Mouse (Mus musculus) cerebellum, adult 18-20 months (tissue): ENCODE measurements around the gene Oaz1.
A peak's percentile ranks its signal among the peaks of the same experiment; 100 is the strongest.
"Not testable (repeated sequence)": the region's sequence is repeated elsewhere in the genome, so short reads cannot be mapped to it uniquely, and the experiment has no call there.

Source experiments
- DNase-seq, 2 experiments: peaks; one replicate each; pipeline ENCODE4 v3.0.0; 2021

The Oaz1 gene

DNA sequence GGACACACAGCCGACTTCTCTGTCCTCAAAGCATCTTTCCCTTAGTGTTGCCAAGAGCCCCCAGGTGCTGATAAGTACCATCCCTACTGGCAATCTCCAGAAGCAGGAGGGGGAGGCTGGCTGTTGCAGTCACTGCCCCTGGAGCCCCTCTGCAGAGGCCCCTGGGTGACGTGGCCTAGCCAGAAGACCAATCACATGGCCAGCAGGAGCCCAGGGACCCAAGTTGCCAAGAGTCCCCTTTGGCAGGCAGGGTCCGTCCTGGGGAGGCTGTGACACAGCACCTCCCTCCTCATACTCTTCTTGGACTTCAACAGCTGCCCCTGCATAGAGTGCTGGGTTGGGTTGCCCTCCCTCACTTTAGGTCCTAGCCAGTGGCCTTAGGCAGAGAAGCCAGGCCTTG is 23.5 kb upstream of the Oaz1 start:
- DNase-seq = no peak

DNA sequence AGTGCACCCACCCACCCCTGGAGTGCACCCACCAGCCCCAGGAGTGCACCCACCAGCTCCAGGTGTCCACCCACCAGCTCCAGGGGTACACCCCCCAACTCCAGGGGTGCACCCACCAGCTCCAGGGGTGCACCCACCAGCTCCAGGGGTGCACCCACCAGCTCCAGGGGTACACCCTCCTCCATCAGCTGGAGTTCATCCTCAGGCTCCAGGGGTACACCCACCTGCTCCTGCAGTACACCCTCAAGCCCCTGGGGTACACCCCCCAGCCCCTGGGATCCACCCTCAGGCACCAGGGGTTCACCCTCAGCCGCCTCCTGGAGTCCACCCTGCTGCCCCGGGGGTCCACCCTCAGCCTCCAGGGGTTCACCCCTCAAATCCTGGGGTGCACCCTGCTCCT is 22.1 kb upstream of the Oaz1 start:
- DNase-seq = no peak

DNA sequence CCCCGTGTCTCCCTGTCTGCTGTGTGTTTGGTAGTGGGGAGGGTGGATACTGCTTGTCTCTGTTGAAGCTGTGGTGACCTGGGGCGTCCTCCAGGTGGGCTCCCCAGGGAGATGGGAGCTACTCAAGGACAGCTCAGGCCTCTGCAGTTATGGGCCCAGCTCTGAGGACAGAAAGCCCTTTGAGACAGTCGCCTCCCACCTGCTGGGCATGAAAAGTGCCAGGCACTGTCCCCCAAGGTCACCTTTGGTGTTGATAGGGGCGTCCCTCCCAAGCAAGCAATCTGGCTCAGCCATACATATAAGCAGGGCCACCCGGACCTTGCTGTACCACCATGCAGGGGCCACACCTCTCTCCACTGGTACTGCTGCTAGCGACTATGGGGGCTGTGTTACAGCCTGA is 21.5 kb upstream of the Oaz1 start, which contains the start of gene Amh:
TSS of gene Amh (plus strand) at position 328 of the 400 bp plus-strand sequence.
- DNase-seq = no peak

DNA sequence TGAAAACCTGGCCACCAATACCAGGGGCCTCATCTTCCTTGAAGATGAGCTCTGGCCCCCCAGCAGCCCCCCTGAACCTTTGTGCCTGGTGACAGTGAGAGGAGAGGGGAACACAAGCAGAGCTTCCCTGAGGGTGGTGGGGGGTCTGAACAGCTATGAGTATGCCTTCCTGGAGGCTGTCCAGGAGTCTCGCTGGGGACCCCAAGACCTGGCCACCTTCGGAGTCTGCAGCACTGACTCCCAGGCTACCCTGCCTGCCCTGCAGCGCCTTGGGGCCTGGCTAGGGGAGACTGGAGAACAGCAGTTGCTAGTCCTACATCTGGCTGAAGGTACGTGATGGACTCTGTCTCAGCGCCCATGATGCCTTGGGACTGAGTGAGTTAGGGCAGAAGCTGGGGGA is 21.1 kb upstream of the Oaz1 start:
- no peak for DNase-seq

DNA sequence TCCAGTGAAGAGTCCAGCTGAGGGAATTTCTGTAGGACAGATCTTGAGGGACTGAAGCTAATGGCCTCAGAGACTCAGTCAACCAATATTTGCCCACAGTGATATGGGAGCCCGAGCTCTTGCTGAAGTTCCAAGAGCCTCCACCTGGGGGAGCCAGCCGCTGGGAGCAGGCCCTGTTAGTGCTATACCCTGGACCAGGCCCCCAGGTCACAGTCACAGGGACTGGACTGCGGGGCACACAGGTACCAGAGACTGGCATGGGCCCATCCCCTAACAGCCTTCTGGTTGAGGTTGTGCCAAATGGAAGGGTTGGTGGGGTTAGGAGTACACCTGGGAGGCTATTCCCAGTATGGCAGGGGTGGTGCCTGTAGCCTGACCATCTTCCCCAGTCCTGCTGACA is 20.5 kb upstream of the Oaz1 start:
- DNase-seq = peak; percentile 86 to 89

DNA sequence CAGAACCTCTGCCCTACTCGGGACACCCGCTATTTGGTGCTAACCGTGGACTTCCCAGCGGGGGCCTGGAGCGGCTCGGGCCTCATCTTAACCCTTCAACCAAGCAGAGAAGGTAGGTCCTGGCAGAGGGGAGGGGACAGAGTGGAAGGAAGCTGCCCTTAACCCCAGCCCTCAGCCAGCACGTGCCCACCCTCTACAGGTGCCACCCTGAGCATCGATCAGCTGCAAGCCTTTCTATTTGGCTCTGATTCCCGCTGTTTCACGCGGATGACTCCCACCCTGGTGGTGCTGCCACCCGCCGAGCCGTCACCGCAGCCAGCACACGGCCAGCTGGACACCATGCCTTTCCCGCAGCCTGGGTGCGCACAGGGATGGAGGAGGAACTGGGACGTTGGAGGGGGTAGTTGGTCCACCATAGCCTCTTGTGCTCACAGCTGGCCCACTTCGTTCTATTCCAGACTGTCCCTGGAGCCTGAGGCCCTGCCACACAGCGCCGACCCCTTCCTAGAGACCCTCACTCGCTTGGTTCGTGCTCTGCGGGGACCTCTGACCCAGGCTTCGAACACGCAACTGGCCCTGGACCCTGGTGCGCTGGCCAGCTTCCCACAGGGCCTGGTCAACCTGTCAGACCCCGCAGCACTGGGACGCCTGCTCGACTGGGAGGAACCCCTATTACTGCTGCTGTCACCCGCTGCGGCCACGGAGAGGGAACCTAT is 20.0 kb upstream of the Oaz1 start:
- no peak for DNase-seq

DNA sequence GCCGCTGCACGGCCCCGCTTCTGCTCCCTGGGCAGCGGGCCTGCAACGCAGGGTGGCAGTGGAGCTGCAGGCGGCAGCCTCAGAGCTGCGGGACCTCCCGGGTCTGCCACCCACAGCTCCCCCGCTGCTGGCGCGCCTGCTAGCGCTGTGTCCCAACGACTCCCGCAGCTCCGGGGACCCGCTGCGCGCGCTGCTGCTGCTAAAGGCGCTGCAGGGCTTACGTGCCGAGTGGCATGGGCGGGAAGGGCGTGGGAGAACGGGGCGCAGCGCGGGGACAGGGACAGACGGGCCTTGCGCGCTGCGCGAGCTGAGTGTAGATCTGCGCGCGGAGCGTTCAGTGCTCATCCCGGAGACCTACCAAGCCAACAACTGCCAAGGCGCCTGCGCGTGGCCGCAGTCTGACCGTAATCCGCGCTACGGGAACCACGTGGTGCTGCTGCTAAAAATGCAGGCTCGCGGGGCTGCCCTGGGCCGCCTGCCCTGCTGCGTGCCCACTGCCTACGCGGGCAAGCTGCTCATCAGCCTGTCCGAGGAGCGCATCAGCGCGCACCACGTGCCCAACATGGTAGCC is 19.3 kb upstream of the Oaz1 start:
- peak; percentile 87 to 89 for DNase-seq

DNA sequence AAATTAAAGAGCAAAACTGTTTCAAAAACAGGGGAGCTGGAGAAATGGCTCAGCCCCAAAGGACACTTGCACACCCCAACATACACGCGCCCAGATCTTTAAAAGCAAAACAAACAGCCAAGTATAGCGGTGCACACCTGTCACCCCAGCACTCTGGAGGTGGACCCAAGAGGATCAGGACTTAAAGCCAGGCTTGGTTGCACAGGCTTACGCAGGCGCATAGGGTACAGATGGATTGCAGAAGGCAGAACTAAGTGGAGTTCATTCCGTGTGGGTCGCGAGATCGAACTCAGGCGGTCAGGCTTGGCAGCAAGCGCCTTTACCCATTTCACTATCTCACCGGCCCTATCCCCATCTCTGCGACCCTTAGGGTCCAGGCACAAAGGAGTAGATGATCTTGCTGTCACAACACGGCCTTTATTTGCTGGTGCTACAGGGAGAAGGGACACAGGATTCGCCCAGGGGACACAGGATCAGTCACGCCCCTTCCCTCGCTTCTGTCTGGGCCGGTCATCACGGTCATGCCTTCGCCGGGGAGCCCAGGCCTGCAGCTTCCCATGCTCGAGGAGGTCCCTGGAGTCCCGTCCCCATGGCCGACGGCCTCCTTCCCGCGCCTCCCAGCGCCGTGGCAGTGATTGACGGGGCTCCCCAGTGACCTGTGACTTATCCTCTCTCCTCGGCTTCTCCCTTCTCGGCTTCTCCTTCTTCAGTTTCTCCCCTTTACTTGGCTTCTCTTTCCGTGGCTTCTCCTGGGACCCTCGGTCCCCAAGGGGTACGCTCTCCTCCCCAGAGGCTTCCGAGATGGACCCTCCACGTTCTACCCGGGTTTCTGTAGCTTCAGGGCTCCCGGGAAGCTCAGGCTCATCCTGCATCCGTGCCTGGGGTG is 18.1 kb upstream of the Oaz1 start:
- peak in 1 of 2 experiments; percentile 27 for DNase-seq

DNA sequence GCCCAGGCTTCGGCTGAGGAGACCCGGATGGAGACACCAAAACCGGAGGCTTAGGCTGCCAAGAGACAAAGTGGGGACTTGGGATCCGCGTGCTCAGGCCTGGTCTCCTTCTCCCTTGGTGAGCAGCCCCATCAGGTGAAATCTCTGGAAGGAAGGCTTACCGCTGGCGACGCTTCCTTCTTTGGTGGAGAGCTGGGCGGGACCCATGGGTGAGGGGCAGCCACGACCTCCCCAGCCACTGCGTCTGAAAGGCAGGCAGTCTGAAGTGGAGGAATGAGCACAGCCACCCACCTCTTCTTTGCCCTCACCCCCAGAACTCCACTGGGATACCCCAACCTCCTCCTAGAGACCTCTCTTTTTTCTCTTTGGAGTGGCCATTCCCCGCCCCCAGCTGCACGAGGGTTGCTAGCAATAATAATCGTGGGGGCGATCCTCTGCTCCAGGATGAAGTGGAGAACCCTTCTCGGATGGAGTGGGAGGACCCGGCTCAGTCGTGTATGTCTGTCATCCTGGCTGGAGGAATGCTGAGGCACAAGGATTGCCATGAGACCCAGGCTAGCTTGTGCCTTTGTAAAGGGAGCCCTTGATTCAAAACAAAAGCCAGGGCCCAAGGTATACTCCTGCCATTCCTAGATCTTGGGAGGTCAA is 17.3 kb upstream of the Oaz1 start:
- DNase-seq = no peak

DNA sequence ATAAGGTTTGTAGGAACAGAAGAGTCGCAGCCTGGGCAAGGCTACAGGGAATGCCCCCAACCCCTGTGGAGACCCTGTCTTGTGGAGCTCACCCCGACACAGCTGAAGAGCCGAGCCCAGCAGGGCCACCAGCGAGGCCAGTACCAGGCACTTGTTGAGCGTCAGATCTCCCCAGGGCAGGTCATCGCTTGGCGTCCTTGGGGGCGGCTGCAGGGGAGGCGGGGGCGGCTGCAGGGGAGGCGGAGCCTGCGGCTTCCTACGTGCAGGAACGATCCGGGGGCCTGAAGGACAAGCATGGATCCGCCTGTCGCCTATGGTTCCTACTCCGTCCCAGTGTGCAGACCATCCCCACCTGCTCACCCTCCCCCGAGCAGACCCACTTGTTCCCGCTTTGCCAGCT is 16.4 kb upstream of the Oaz1 start:
- no peak for DNase-seq

DNA sequence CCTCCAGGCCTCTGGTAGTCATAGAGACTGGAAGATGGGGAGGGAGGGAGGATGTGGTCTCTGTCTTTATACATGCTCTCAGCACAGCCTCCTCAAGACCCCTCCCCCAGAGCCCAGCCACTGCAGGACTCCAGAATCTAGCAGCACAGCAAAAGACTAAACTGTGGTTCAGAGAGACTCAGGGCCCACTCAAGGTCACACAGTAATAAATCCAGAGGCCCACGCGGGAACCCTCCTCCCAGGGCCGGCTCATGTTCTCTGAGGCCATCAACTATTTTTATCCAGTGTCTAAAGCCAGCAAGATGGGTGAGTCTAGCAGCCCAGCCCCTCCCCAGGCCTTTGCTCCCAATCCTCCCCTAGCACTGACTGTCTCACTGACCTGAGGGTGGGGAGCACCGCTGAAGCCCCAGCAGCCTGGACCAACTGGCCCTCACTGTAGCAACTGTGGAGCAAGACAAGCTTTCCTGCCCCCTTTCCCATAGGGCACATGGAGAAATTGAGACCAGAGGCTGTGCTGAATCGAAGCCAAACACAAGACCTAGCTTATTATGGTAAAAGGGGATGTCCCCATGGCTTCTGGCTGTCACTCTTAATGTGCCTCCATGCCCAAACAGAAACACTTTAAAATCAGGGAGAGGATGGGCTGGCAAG is 13.9 kb upstream of the Oaz1 start:
- no peak for DNase-seq

DNA sequence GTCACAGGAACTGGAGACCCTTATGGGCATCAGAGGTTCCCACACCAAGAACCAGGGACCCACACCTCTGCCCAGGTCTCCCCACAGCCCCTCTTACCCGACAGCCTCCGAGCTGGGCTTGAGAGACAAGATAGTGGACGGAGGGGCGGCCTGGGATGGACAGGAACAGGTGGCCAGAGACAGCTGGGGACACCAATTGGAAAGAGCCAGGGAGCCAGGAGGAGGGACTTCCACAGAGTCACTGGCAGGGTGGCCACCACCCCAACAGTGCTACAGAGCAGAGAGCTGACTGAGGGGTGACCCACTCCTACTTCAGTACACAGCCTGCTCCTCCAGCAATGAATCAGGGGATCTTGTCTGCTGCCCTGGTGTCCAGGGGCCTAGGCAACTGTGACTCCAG is 13.1 kb upstream of the Oaz1 start, which contains the start of gene Jsrp1:
TSS of gene Jsrp1 (minus strand) at position 133 of the 400 bp plus-strand sequence.
- no peak for DNase-seq

DNA sequence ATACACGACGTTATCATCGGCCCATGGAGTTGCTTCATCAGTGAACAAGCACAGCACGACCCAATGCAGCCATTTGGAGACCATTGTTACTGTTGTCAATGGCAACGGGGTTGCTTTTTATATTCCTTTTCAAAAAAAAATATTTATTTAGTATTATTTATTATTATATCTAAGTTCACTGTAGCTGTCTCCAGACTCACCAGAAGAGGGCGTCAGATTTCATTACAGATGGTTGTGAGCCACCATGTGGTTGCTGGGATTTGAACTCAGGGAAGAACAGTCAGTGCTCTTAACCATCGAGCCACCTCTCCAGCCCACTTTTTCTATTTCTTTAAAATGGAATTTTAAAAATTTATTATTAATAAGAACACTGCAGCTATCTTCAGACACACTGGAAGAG is 11.7 kb upstream of the Oaz1 start:
- no peak for DNase-seq

DNA sequence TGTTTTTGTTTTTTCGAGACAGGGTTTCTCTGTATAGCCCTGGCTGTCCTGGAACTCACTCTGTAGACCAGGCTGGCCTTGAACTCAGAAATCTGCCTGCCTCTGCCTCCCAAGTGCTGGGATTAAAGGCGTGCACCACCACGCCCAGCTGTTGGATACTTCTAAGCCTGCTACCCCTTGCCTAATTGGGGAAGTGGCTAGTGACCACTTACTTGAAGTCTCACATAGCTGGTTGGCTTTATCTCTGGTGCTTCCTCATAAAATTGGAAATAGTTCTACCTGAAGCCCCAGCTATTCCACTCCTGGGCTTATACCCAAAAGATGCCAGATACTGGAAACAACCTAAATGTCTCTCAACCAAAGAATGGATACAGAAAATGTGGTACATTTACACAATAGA is 10.2 kb upstream of the Oaz1 start:
- not testable (repeated sequence) for DNase-seq

DNA sequence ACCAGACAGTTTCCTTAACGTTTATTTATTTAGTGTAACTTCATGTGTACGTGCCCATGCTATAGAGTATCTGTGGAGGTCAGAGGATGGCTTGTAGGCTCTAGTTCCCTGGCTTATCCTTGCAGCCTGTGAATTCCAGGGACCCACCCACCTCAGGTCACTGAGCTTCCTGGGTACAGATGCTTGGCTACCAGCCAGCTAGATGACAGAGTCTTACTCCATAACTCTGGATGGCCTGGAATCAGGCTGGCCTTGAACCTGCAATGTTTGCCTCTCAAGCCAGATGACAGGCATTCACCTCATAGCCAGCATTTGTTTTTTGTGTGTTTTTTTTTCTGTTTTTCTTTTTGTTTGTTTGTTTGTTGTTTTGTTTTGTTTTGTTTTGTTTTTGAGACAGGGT is 9.3 kb upstream of the Oaz1 start:
- DNase-seq = no peak

DNA sequence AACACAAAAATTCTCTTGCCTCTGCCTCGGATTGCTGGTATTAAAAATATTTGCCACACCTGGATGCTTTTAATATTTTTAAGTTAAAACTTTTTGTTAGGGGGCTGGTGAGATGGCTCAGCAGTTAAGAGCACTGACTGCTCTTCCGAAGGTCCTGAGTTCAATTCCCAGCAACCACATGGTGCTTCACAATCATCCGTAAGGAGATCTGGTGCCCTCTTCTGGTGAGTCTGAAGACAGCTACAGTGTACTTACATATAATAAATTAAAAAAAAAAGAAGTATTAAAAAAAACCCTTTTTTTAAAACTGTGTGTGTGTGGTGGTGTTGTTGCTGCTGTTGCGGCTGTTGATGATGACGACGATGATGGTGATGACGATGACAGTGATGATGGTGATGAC is 8.5 kb upstream of the Oaz1 start:
- DNase-seq = not testable (repeated sequence)

DNA sequence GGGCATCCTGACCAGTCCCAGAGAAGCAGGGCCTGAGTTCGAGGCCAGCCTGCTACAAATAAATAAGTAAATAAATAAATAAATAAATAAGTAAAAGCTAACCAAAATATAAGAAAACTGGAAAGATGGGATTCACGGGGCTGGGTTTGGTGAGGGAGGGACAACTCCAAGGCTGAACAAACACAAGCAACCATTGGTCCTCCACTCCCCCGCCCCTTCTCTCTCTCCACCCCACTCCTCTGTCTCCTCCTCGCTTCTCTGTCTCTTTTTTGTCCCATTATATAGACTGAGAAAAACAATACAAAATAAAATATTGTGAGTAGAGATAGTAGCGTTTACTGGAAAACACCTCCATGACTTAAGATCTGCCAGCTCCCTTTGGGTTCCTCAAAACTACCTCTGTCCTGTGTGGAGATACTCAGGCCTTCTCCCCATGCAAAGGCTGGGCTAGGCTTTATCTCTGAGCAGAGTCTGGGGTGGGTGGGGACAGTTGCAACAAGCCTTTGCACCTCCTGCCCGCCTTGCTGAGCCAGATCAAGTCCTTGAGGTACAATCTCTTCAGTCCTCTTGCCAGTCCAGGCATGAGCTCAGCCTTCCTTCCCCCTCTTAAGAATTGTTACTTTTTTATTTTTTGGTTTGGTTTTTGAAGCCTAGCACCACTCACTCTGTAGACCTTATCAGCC is 7.7 kb upstream of the Oaz1 start:
- no peak for DNase-seq

DNA sequence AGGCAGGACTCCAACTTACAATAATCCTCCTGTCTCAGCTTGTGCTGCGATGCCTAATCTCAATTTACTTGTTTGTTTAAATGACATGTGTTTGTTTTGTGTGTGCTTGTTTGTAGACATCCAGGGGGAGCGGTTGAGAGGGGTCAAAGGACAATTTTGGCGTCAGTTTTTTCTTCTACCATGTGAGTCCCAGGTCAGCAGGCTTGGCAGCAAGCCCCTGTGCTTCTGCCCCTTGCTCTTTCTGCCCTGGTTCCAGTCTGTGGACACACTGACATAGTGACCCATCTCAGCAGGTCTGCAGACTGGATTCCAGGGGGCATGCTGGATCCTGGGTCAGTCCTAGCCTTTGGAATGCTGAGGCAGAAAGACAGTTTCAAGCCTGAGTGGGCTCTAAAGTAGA is 7.0 kb upstream of the Oaz1 start:
- no peak for DNase-seq

DNA sequence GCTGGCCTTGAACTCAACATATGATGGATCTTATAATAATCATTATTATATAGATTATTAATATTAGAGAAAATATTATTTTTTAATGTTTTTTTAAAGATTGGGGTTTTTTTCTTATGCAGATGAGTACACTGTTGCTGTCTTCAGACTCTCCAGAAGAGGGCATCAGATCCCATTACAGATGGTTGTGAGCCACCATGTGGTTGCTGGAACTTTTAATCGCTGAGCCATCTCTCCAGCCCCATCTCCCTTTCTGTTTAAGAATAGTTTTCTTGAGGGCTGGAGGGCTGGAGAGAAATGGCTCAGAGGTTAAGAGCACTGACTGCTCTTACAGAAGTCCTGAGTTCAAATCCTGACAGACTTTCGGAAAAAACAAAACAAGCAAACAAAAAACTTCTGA is 4.5 kb upstream of the Oaz1 start:
- peak; percentile 58 to 59 for DNase-seq

DNA sequence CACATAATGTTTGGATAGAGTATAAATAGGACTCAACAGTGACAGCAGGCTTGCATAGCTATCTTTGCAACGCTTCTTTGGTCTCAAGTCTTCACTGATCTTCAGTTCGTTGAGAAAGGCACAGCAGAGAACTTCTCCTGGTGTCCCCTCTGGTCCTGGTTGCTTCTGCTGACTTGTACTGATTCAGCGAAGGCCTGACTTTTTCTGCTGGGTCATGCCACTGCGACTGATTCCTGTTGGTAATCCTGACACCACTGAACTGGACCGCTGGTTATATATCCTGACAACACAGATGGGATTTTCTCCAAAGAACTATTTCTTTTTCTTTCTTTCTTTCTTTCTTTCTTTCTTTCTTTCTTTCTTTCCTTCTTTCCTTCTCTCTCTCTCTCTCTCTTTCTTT is 3.9 kb upstream of the Oaz1 start:
- no peak for DNase-seq

DNA sequence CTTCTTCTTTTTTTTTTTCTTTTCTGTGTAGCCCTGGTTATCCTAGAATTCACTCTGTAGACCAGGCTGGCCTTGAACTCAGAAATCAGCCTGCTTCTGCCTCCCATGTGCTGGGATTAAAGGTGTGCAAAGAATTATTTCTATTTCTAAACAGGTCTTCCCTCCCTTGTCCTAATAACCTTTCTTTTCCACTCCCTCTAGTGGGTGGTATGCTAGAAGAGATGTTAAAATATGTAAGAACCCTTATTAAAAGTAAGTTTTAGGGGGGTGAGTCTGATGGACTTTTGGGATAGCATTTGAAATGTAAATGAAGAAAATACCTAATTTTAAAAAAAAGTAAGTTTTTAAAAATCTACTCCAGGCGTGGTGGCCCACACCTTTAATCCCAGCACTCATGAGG is 3.1 kb upstream of the Oaz1 start:
- no peak for DNase-seq
